Mouse (Mus musculus): Measurements from ENCODE around the gene Macrod1.
"Not testable (repeated sequence)": the region's sequence is repeated elsewhere in the genome, so short reads cannot be mapped to it uniquely, and the experiment has no call there.

Gene Macrod1

DNA sequence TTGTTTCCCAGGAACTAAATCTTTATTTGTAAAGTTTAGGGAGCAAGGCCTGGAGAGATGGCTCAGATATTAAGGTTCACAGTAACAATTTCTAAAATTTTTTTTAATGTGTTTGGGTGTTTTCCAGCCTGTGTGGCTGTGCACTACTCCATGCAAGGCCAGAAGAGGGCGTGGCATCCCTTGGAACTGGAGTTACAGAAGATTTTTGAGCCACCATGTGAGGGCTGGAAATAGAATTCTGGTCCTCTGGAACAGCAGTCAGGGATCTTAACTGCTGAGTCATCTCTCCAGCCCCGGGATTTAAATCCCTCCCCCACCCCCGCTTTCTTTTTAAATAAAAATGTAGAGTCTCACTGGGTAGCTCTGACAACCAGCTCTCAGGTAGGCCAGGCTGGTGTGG is 1.4 kb upstream of the Macrod1 start:
- no peak for DNase-seq (ENCODE audit: extremely low read depth, low read depth, low spot score)

DNA sequence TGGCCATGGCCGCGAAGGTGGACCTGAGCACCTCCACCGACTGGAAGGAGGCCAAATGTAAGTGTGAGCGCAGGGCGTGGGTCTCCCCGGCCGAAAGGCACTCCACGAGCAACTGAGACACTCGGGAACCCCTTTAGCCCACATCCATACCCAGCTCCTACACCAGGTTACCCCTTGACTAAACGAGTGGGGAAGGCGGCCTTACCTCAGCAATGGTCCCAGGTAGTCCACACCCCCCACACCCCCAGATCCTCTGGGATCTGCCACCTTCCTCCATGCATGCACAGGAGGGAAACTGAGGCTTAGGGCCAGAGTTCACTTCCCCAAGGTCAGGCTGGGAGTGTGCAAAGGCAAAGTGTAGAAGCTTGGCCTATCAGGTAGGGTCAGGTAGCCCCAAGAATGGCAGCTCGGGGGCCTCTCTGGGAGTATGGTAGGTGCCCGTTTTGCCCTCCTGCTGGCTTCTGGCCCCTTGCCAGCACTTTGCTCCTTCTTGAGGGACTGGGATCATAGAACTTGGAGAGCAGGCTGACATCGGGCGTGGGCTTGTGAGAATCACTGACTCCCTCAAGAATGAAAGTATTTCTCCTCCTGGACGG is 614 bp downstream of the Macrod1 start:
- no peak for DNase-seq (ENCODE audit: extremely low read depth, low read depth, low spot score)

- peak; percentile 46 for DNase-seq (ENCODE audit: extremely low read depth, low read depth, low spot score)
Observed at GRCm38 (mm10) chr19:7057722-7058207, 1.2 kb downstream of the Macrod1 start.

DNA sequence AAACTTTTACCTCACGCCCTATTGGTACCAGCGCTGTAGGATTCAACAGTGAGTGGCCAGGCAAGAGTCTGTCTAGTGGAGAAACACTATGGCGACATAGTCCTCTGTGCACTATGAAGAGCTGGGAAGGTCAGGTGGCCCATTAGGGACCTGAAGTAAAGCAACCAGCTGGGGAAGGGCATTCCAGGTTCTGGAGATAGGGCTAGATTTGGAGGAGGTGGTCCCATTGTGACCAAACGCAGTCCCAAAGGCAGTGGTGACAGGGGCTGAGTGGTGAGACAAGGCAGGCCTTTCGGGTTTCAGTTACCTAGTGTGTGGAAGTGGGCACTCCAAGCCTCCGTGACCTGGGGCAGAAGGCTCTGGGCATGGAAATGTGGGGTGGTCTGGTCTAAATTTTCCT is 1.9 kb downstream of the Macrod1 start:
- DNase-seq (ENCODE audit: extremely low read depth, low read depth, low spot score): no peak

DNA sequence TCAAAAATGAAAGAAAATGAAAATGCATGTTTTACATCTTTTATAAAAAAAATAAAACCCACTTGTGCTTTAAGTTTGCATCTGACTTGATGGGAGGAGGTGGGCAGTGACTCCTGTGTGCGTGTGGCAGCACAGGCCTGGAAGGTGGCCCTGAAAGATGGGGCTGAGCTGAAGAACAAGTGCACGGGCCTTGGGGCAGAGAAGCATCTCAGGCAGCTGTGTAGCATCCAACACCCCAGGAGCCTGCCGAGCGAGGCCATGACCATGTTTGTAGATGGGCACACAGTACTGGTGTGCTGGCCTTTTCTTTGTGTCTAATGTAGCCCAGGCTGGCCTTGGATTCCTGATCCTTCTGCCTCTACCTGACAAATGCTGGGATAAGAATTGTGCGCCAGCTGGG is 5.5 kb downstream of the Macrod1 start:
- DNase-seq (ENCODE audit: extremely low read depth, low read depth, low spot score): no peak

DNA sequence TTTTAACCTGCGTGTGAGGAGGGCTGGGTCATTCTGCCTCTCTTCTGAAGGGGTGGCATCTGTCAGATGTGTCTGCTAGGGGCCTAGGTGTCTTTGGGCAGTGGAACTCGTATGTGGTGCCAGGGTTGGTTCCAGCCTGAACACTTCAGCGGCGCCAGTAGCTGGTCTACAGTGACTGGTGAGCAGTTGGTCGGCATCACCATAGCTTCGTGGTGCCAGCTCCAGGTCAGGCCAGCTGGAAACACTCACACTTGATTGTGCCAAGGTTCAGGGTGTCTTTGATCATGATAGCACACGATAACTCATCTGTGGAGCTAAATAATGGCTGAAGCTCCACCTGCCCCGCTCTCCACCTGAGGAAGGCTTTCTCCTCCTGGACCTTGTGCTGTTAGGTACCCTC is 6.3 kb downstream of the Macrod1 start:
- no peak for DNase-seq (ENCODE audit: extremely low read depth, low read depth, low spot score)

DNA sequence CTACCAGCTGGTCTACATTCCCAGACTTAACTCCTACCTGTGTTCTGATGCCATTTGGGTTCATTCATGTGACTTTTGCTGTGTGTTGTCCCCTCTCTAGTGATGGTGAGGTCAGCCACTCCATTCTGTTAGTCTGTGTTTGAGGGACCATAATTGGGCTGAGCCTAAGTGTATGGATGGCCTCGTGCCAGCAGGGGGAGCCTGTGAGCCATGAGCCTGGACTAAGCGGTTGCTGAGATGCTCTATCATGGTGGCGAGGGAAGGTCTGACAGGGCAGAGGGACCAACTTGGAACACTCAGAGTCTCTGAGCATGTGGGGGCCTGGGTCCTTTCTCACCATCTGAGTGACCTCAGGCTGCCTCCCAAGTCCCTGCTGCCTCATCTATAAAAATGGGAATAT is 8.0 kb downstream of the Macrod1 start:
- no peak for DNase-seq (ENCODE audit: extremely low read depth, low read depth, low spot score)

GRCm38 (mm10) chr19:7066034-7066827 is 9.6 kb downstream of the Macrod1 start:
- DNase-seq (ENCODE audit: extremely low read depth, low read depth, low spot score): no peak

- DNase-seq (ENCODE audit: extremely low read depth, low read depth, low spot score): no peak
Observed at GRCm38 (mm10) chr19:7066828-7067342, 10.3 kb downstream of the Macrod1 start.

GRCm38 (mm10) chr19:7067344-7068050 is 10.9 kb downstream of the Macrod1 start:
- no peak for DNase-seq (ENCODE audit: extremely low read depth, low read depth, low spot score)

- no peak for DNase-seq (ENCODE audit: extremely low read depth, low read depth, low spot score)
Observed at GRCm38 (mm10) chr19:7068136-7068535, 11.5 kb downstream of the Macrod1 start.

DNA sequence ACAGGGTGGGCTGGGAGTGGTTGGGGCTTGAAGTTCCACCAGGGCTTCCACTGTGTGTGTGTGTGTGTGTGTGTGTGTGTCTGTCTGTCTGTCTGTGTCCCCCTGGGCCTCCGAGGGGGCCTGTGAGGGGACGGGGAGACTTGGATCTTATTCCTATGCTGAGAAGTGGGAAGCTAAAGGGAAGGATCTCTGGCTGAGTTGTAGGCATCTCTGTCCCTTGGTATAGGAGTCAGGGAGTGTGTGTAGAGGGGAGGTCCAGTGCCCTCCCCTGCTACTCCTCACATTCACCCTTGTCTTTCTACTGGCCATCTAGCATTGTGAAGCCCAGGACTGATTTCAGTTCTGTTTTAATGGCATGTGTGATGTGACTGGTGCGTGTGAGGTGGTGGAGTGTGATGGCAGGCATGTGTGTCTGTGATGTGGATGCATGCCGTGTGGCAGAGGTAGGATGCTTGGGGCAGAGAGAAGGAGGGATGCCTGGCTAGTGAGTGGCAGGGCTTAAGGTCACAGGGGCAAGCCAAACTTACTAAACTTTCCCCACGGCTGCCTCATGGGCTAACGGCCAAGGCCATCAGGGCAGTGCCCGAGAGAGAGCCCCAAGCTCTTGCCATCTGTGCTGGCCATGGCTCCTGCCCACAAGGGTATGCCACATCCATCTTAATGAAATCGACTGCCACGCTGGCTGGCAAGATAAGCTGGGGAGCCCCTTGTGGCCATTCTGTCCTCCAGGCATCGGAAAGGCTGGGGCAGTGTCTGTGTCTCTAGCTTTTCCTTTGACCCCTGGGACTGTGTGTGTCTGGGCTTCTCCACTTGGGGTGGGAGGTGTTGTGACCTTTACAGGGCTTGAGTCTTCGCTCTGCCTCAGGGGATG is 12.3 kb downstream of the Macrod1 start:
- DNase-seq (ENCODE audit: extremely low read depth, low read depth, low spot score): no peak

- no peak for DNase-seq (ENCODE audit: extremely low read depth, low read depth, low spot score)
Observed at GRCm38 (mm10) chr19:7069781-7070763, 13.5 kb downstream of the Macrod1 start.

- DNase-seq (ENCODE audit: extremely low read depth, low read depth, low spot score): no peak
Observed at GRCm38 (mm10) chr19:7070775-7071174, 14.2 kb downstream of the Macrod1 start.

- DNase-seq (ENCODE audit: extremely low read depth, low read depth, low spot score): no peak
Observed at GRCm38 (mm10) chr19:7072221-7072620, 15.6 kb downstream of the Macrod1 start.

GRCm38 (mm10) chr19:7073997-7074781 is 17.6 kb downstream of the Macrod1 start:
- DNase-seq (ENCODE audit: extremely low read depth, low read depth, low spot score): no peak

DNA sequence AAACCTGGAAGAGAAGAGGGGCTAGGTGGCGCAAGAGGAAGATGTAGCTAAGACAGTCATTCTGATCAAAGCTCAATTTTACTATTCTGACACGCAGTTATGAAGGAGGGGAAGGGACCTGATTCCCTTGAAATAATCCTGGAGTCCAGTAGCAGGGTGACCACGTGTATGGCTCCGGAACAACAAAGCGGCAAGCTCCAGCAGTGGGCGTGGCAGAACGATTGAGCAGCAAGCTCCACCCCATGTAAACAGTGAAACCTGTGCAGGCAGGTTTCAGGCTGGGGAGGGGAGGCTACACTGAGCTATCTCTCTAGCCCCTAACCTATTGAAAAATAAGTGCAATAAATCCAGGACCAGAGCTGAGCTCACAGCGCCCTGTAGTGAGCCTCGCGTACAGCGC is 18.7 kb downstream of the Macrod1 start:
- not testable (repeated sequence) for DNase-seq (ENCODE audit: extremely low read depth, low read depth, low spot score)

GRCm38 (mm10) chr19:7077666-7078065 is 21.1 kb downstream of the Macrod1 start:
- DNase-seq (ENCODE audit: extremely low read depth, low read depth, low spot score): no peak

- DNase-seq (ENCODE audit: extremely low read depth, low read depth, low spot score): no peak
Observed at GRCm38 (mm10) chr19:7078271-7078670, 21.7 kb downstream of the Macrod1 start.

Measured in fat pad, adult 2 months (tissue).